11 mouse cellular contexts compared by ENCODE assay signal in the genomic region with DNA sequence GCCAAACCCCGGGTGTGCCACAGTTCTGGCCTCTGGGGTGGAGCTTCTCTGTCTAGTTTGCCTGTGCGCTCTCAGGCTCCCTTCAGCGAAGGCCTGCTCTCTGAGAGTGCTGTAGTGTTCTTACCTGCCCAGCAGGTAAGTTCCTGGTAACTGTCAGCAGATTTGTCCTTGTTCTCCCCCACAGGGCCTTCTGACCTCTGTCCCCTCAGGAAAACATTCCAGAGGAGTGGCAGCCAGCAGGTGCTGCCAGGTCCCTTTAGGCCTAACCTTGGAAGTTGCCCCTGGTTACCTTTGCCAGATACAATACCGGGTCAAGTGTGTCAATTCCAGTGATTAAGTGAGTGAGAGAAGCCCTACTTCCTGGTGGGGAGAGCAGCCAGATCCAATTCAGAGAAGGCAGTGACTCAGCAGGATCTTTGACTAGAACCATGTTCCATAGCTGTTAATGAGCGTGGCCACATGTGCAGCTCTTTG. TPM values are rescaled to one million over a fixed set of nuclear protein-coding genes. Genes with fewer than 3 reads are reported as not detected.
A peak's percentile ranks its signal among the peaks of the same experiment; 100 is the strongest.
DNase-seq lines count a peak whose midpoint lies in the region; ATAC-seq and TF ChIP-seq lines count a peak whose summit lies in the region.
"Had no signal": no experiment of that assay in that cellular context is flagged by ENCODE, and none has a peak within 500 bp of the region (broad histone marks: within the 10 kb centered on the region; RNA-seq: fewer than 3 reads in every experiment).

No protein-coding gene starts in this region.

- no peak for TF ChIP-seq POLR2A in lung, adult 2 months (IDR thresholded peaks at IDR 0.05; ENCODE audit: borderline replicate concordance, extremely low read depth, low read depth, low read length)
- TF ChIP-seq POLR2A in cerebellum, adult 2 months (IDR thresholded peaks at IDR 0.05; ENCODE audit: borderline replicate concordance, insufficient read depth, low read length) = no peak

- H3K9ac ChIP-seq in liver, embryonic 11.5 days (ENCODE audit: low read depth, low read length) = no peak overlapping the region
- no peak overlapping the region for H3K9ac ChIP-seq in intestine, postnatal 0 days (ENCODE audit: low read depth, low read length)

- H3K4me3 ChIP-seq in liver, embryonic 11.5 days (ENCODE audit: low read depth, low read length) = no peak overlapping the region
- H3K4me3 ChIP-seq in intestine, postnatal 0 days (ENCODE audit: low read depth, low read length) = no peak overlapping the region
- no peak overlapping the region for H3K4me3 ChIP-seq in lung, adult 2 months (replicated peaks; ENCODE audit: extremely low read depth, low read depth, low read length)
- no peak overlapping the region for H3K4me3 ChIP-seq in midbrain, embryonic 10.5 days
- no peak overlapping the region for H3K4me3 ChIP-seq in cerebellum, adult 2 months (replicated peaks; ENCODE audit: insufficient read depth, low read depth, low read length)

- peaks cover 17% of the 10 kb centered on the region for H3K4me1 ChIP-seq in liver, embryonic 11.5 days (replicated peaks; ENCODE audit: control insufficient read depth, insufficient read depth, low read length)
- H3K4me1 ChIP-seq in intestine, postnatal 0 days (replicated peaks; ENCODE audit: control insufficient read depth, insufficient read depth, low read length) = peaks cover 8% of the 10 kb centered on the region; the same call in 1 of the 2 replicates
- H3K4me1 ChIP-seq in lung, adult 2 months (ENCODE audit: control insufficient read depth, insufficient read depth, low read length) = peaks cover 2% of the 10 kb centered on the region
- H3K4me1 ChIP-seq in midbrain, embryonic 10.5 days = peaks cover 3% of the 10 kb centered on the region; the same call in 1 of the 2 replicates
- no peaks in the 10 kb centered on the region for H3K4me1 ChIP-seq in cerebellum, adult 2 months (ENCODE audit: control insufficient read depth, insufficient read depth, low read length)

- ATAC-seq in liver, embryonic 11.5 days (replicated peaks; ENCODE audit: low FRiP score) = no peak
- ATAC-seq in intestine, postnatal 0 days = peak; percentile 96

- peak; percentile 29; the same call in 1 of the 2 replicates for TF ChIP-seq CTCF in intestine, postnatal 0 days (IDR thresholded peaks at IDR 0.05; ENCODE audit: low read depth)
- no peak for TF ChIP-seq CTCF in lung, adult 2 months (IDR thresholded peaks at IDR 0.05; ENCODE audit: insufficient read depth, low read length)
- TF ChIP-seq CTCF in cerebellum, adult 2 months (IDR thresholded peaks at IDR 0.05; ENCODE audit: borderline replicate concordance, insufficient read depth, low read depth, low read length) = no peak

- no peaks in the 10 kb centered on the region for H3K27me3 ChIP-seq in liver, embryonic 11.5 days (replicated peaks; ENCODE audit: control insufficient read depth, insufficient read depth, low read length)
- H3K27me3 ChIP-seq in intestine, postnatal 0 days (replicated peaks; ENCODE audit: control insufficient read depth, insufficient read depth, low read length) = no peaks in the 10 kb centered on the region
- no peaks in the 10 kb centered on the region for H3K27me3 ChIP-seq in midbrain, embryonic 10.5 days (ENCODE audit: low read depth, poor library complexity, severe bottlenecking)
- no peaks in the 10 kb centered on the region for H3K27me3 ChIP-seq in cerebellum, adult 2 months (ENCODE audit: control insufficient read depth, insufficient read depth, low read length)

- H3K36me3 ChIP-seq in liver, embryonic 11.5 days (ENCODE audit: control insufficient read depth, insufficient read depth, low read length) = no peaks in the 10 kb centered on the region
- H3K36me3 ChIP-seq in intestine, postnatal 0 days (ENCODE audit: control insufficient read depth, insufficient read depth) = no peaks in the 10 kb centered on the region
- H3K36me3 ChIP-seq in midbrain, embryonic 10.5 days = no peaks in the 10 kb centered on the region

- DNase-seq in liver = peak; percentile 27
- DNase-seq in liver, embryonic 11.5 days (ENCODE audit: low spot score) = no peak
- peak; percentile 46 for DNase-seq in lung, adult 2 months
- no peak for DNase-seq in right cerebral cortex, postnatal 25 days
- no peak for DNase-seq in midbrain, embryonic 10.5 days (ENCODE audit: low spot score)
- no peak for DNase-seq in adrenal gland, postnatal 10 days
- no peak for DNase-seq in cerebellum, adult 2 months
- DNase-seq: cerebellum, postnatal 14 days; thymus, adult 2 months had no signal

- no peaks in the 10 kb centered on the region for H3K9me3 ChIP-seq in liver, embryonic 11.5 days (ENCODE audit: control insufficient read depth, low read length)
- no peaks in the 10 kb centered on the region for H3K9me3 ChIP-seq in intestine, postnatal 0 days (ENCODE audit: control insufficient read depth)
- H3K9me3 ChIP-seq in midbrain, embryonic 10.5 days (replicated peaks) = no peaks in the 10 kb centered on the region

- 69% methylated on average over 5 of the region's 5 CpGs for WGBS in liver, embryonic 11.5 days
- 35% methylated on average over 5 of the region's 5 CpGs for WGBS in intestine, postnatal 0 days
- 60% methylated on average over 5 of the region's 5 CpGs for whole genome bisulfite sequencing in lung, adult 2 months
- 84% methylated on average over 5 of the region's 5 CpGs for WGBS in midbrain, embryonic 10.5 days
- whole genome bisulfite sequencing in cerebellum, adult 2 months = 80% methylated on average over 5 of the region's 5 CpGs

- no peak overlapping the region for H3K4me2 ChIP-seq in liver, embryonic 11.5 days
- no peak overlapping the region for H3K4me2 ChIP-seq in intestine, postnatal 0 days (replicated peaks; ENCODE audit: low read depth)

- H3K27ac ChIP-seq in liver, embryonic 11.5 days (ENCODE audit: low read depth, low read length) = no peak overlapping the region
- H3K27ac ChIP-seq in intestine, postnatal 0 days (ENCODE audit: low read depth, low read length) = peak overlapping the region; percentile 87
- no peak overlapping the region for H3K27ac ChIP-seq in midbrain, embryonic 10.5 days (replicated peaks)
- no peak overlapping the region for H3K27ac ChIP-seq in cerebellum, adult 2 months (ENCODE audit: insufficient read depth, low read length)
- H3K27ac ChIP-seq: macrophage had no signal

RNA-seq across cellular contexts. Expression of gene Map7, which starts 38.6 kb away (rescaled TPM):
- polyA plus RNA-seq in liver, embryonic 11.5 days (2014; fragmentation: Nextera tagmentation; extraction: Ambion mirVana) = 6.4 and 7.2 TPM in 2 replicates
- polyA plus RNA-seq in intestine, postnatal 0 days (2015; fragmentation: Nextera tagmentation; extraction: Ambion mirVana) = 47.0 and 55.7 TPM in 2 replicates
- polyA plus RNA-seq in lung, adult 2 months (2012; rRNA removed) = 13.4 and 13.6 TPM in 2 replicates
- 9.9 and 10.9 TPM in 2 replicates for polyA plus RNA-seq in midbrain, embryonic 10.5 days (2016; fragmentation: Nextera tagmentation; extraction: Ambion mirVana)
- 10 to 100 TPM; 15.9 to 18.7 TPM for total RNA-seq in adrenal gland, postnatal 10 days (2021)
- 82.6 and 88.4 TPM in 2 replicates for polyA plus RNA-seq in cerebellum, adult 2 months (2012; rRNA removed)

Comparison
In these comparisons a context has a peak if more than half of its experiments do, and no peak if none do; other contexts are left out.
1. DNase-seq: peak in liver (single experiment) and lung, adult 2 months (single experiment); none in liver, embryonic 11.5 days (single experiment), right cerebral cortex, postnatal 25 days (single experiment), midbrain, embryonic 10.5 days (single experiment), adrenal gland, postnatal 10 days (single experiment) and cerebellum, adult 2 months (0 of 2).